Comparison of ENCODE assay signal across 12 mouse cellular contexts in genomic region chr7:121968242-121968641, GRCm38 (mm10).
"Had no signal": no experiment of that assay in that cellular context is flagged by ENCODE, and none has a peak within 500 bp of the region (broad histone marks: within the 10 kb centered on the region; RNA-seq: fewer than 3 reads in every experiment).

No protein-coding gene starts in this region.

- H3K27me3 ChIP-seq: kidney, embryonic 15.5 days; limb, embryonic 12.5 days; lung, embryonic 15.5 days; neural tube, embryonic 15.5 days had no signal

- ATAC-seq: intestine, embryonic 16.5 days had no signal

- H3K9ac ChIP-seq: kidney, embryonic 15.5 days; limb, embryonic 12.5 days; lung, embryonic 15.5 days; neural tube, embryonic 15.5 days had no signal

- H3K4me1 ChIP-seq: kidney, embryonic 15.5 days; limb, embryonic 12.5 days; lung, embryonic 15.5 days; midbrain, embryonic 10.5 days; neural tube, embryonic 15.5 days had no signal

- H3K9me3 ChIP-seq: limb, embryonic 12.5 days; lung, embryonic 15.5 days; midbrain, embryonic 10.5 days; neural tube, embryonic 15.5 days had no signal

- H3K27ac ChIP-seq: kidney, embryonic 15.5 days; limb, embryonic 12.5 days; lung, embryonic 15.5 days; midbrain, embryonic 10.5 days; neural tube, embryonic 15.5 days had no signal

- H3K4me2 ChIP-seq: kidney, embryonic 15.5 days; limb, embryonic 12.5 days; lung, embryonic 15.5 days; neural tube, embryonic 15.5 days had no signal

- DNase-seq: kidney, adult 2 months; kidney, postnatal 14 days; midbrain, embryonic 14.5 days; right cerebral cortex, adult 18-20 months; right cerebral cortex, postnatal 25 days had no signal

- H3K4me3 ChIP-seq: kidney, embryonic 15.5 days; limb, embryonic 12.5 days; lung, embryonic 15.5 days; midbrain, embryonic 10.5 days; myocyte; neural tube, embryonic 15.5 days had no signal
